Mouse (Mus musculus) embryonic facial prominence, embryonic 14.5 days (tissue): ENCODE measurements around the gene S1pr5. TPM values are rescaled to one million over a fixed set of nuclear protein-coding genes. Genes with fewer than 3 reads are reported as not detected.
"Not testable (repeated sequence)": the region's sequence is repeated elsewhere in the genome, so short reads cannot be mapped to it uniquely, and the experiment has no call there.

Source experiments
- ATAC-seq: fragments of 200-750 bp; cut with Nextera tagmentation; 2 replicates; pipeline ENCODE4 v1.8.0; 2017; ENCODE audit warnings: low read depth, moderate number of reproducible peaks, moderate TSS enrichment
- DNase-seq: peaks from one replicate; pipeline ENCODE4 v3.0.0-alpha.2; 2015; ENCODE audit warnings: low spot score
- H3K27ac ChIP-seq: fragments of 300-500 bp; sonication (generic); replicated peaks from 2 replicates; pipeline ENCODE4 v1.5.1; 2014; ENCODE audit warnings: low read depth, mild to moderate bottlenecking, low read length, moderate library complexity
- H3K27me3 ChIP-seq: fragments of 300-500 bp; sonication (generic); replicated peaks from 2 replicates; pipeline ENCODE4 v1.6.1; 2014; ENCODE audit warnings: low read length; ENCODE audit not compliant: control insufficient read depth, insufficient read depth
- H3K36me3 ChIP-seq: fragments of 300-500 bp; sonication (generic); 2 replicates; pipeline ENCODE4 v1.6.1; 2014; ENCODE audit warnings: low read length, mixed read lengths; ENCODE audit not compliant: control insufficient read depth, insufficient read depth
- H3K4me1 ChIP-seq: fragments of 300-500 bp; sonication (generic); 2 replicates; pipeline ENCODE4 v1.6.1; 2014; ENCODE audit warnings: antibody characterized with exemption, low read length; ENCODE audit not compliant: control insufficient read depth, insufficient read depth
- H3K4me2 ChIP-seq: fragments of 300-500 bp; sonication (generic); 2 replicates; pipeline ENCODE4 v1.6.1; 2014; ENCODE audit warnings: low read depth, mild to moderate bottlenecking, low read length, moderate library complexity, mixed read lengths
- H3K4me3 ChIP-seq: fragments of 300-500 bp; sonication (generic); 2 replicates; pipeline ENCODE4 v1.5.1; 2014; ENCODE audit warnings: low read depth, mild to moderate bottlenecking, low read length
- H3K9ac ChIP-seq: fragments of 300-500 bp; sonication (generic); 2 replicates; pipeline ENCODE4 v1.6.1; 2014; ENCODE audit warnings: low read depth, mild to moderate bottlenecking, low read length, moderate library complexity, mixed read lengths
- H3K9me3 ChIP-seq: fragments of 300-500 bp; sonication (generic); 2 replicates; pipeline ENCODE4 v1.6.1; 2016; ENCODE audit warnings: low read length; ENCODE audit not compliant: control insufficient read depth
- WGBS: fragments of 180-500 bp; shearing (Covaris S2); extraction: QIAGEN DNeasy Blood & Tissue Kit; methylation state at CpG from one replicate; pipeline ENCODE4 v1.1.7; 2014; 5-methylcytosine and 5-hydroxymethylcytosine counted together
- polyA plus RNA-seq: library from polyadenylated mRNA; unstranded; fragments of >200 nt; fragmentation: Nextera tagmentation; extraction: Ambion mirVana; gene quantifications from 2 replicates; pipeline ENCODE4 v1.2.1, GENCODE M21; 2014

S1pr5 gene
- polyA plus RNA-seq, 1 experiment from 2014 or later: 0.96 TPM

- Histone ChIP-seq H3K27ac (no peak overlapping the region), H3K36me3 (peaks cover 10% of the 10 kb centered on the region; the same call in 1 of the 2 replicates), H3K9me3 (no peaks in the 10 kb centered on the region), H3K27me3 (no peaks in the 10 kb centered on the region), H3K9ac (peak overlapping the region; percentile 34; the same call in 1 of the 2 replicates), H3K4me1 (peaks cover 8% of the 10 kb centered on the region; the same call in 1 of the 2 replicates), H3K4me3 (peak overlapping the region; percentile 21), H3K4me2 (peak overlapping the region; percentile 44)
- peak; percentile 68 for DNase-seq
- peak; percentile 24; the same call in 1 of the 2 replicates for ATAC-seq
- WGBS: 22% methylated on average over 26 of the region's 26 CpGs
These were observed 23.4 kb downstream of the S1pr5 start for GRCm38 (mm10) chr9:21224576-21225414.

GRCm38 (mm10) chr9:21223906-21224305, 24.3 kb downstream of the S1pr5 start:
- Histone ChIP-seq H3K27ac (no peak overlapping the region), H3K4me2 (no peak overlapping the region), H3K36me3 (0 out of 2 replicates have a peak, but pooled peaks cover 1% of the 10 kb centered on the region), H3K4me1 (peaks cover 8% of the 10 kb centered on the region; the same call in 1 of the 2 replicates), H3K9ac (no peak overlapping the region), H3K4me3 (no peak overlapping the region), H3K27me3 (no peaks in the 10 kb centered on the region), H3K9me3 (no peaks in the 10 kb centered on the region)
- ATAC-seq (no peak), DNase-seq (no peak)
- 97% methylated on average over 6 of the region's 6 CpGs for WGBS

GRCm38 (mm10) chr9:21223490-21223889, 24.8 kb downstream of the S1pr5 start:
- WGBS: 91% methylated on average over 1 of the region's 2 CpGs
- H3K36me3 ChIP-seq, H3K9ac ChIP-seq, H3K27ac ChIP-seq, H3K9me3 ChIP-seq, H3K4me3 ChIP-seq, H3K27me3 ChIP-seq, ATAC-seq, H3K4me2 ChIP-seq, DNase-seq, H3K4me1 ChIP-seq: not testable (repeated sequence)

GRCm38 (mm10) chr9:21221383-21221929, 26.8 kb downstream of the S1pr5 start:
- ATAC-seq (peak; percentile 54; the same call in 1 of the 2 replicates), DNase-seq (peak; percentile 88)
- Histone ChIP-seq H3K9me3 (no peaks in the 10 kb centered on the region), H3K9ac (no peak overlapping the region), H3K27ac (no peak overlapping the region), H3K4me1 (0 out of 2 replicates have a peak, but pooled peaks cover 3% of the 10 kb centered on the region), H3K27me3 (no peaks in the 10 kb centered on the region), H3K4me2 (peak overlapping the region; percentile 38; the same call in 1 of the 2 replicates), H3K4me3 (no peak overlapping the region), H3K36me3 (no peaks in the 10 kb centered on the region)
- WGBS: 16% methylated on average over 7 of the region's 7 CpGs

GRCm38 (mm10) chr9:21220490-21221382, 27.5 kb downstream of the S1pr5 start:
- H3K27me3 ChIP-seq: no peaks in the 10 kb centered on the region
- 12% methylated on average over 21 of the region's 21 CpGs for whole genome bisulfite sequencing
- H3K4me3 ChIP-seq: peak overlapping the region; percentile 16
- DNase-seq (peak; percentile 93), ATAC-seq (peak; percentile 88)
- no peak overlapping the region for H3K9ac ChIP-seq
- peak overlapping the region; percentile 38 for H3K4me2 ChIP-seq
- no peaks in the 10 kb centered on the region for H3K9me3 ChIP-seq
- H3K27ac ChIP-seq: no peak overlapping the region
- 0 out of 2 replicates have a peak, but pooled peaks cover 3% of the 10 kb centered on the region for H3K4me1 ChIP-seq
- H3K36me3 ChIP-seq: no peaks in the 10 kb centered on the region

GRCm38 (mm10) chr9:21219820-21220219, 28.4 kb downstream of the S1pr5 start:
- H3K4me2 ChIP-seq: no peak overlapping the region
- H3K4me1 ChIP-seq: no peaks in the 10 kb centered on the region
- no peak overlapping the region for H3K4me3 ChIP-seq
- no peak overlapping the region for H3K27ac ChIP-seq
- no peak for ATAC-seq
- no peaks in the 10 kb centered on the region for H3K27me3 ChIP-seq
- no peak for DNase-seq
- no peak overlapping the region for H3K9ac ChIP-seq
- H3K9me3 ChIP-seq: no peaks in the 10 kb centered on the region
- 46% methylated on average over 3 of the region's 3 CpGs for WGBS
- H3K36me3 ChIP-seq: no peaks in the 10 kb centered on the region

GRCm38 (mm10) chr9:21216050-21216841, 32.0 kb downstream of the S1pr5 start:
- no peak overlapping the region for H3K27ac ChIP-seq
- H3K4me1 ChIP-seq: no peaks in the 10 kb centered on the region
- H3K27me3 ChIP-seq: no peaks in the 10 kb centered on the region
- H3K4me2 ChIP-seq: no peak overlapping the region
- no peaks in the 10 kb centered on the region for H3K36me3 ChIP-seq
- no peak overlapping the region for H3K9ac ChIP-seq
- no peak for DNase-seq
- WGBS: 38% methylated on average over 15 of the region's 25 CpGs
- ATAC-seq: no peak
- H3K4me3 ChIP-seq: no peak overlapping the region
- H3K9me3 ChIP-seq: no peaks in the 10 kb centered on the region
